Mouse (Mus musculus): Measurements from ENCODE around the gene Kcne2. TPM values are rescaled to one million over a fixed set of nuclear protein-coding genes. Genes with fewer than 3 reads are reported as not detected.

Kcne2 gene
- polyA plus RNA-seq, 1 experiment, result not detected

- TF ChIP-seq CTCF (conservative IDR thresholded peaks at IDR 0.05; ENCODE audit: insufficient read depth, insufficient read length, low read depth, low read length), result no peak
- no peak for TF ChIP-seq POLR2A (IDR thresholded peaks at IDR 0.05; ENCODE audit: low read depth, low read length)
- Histone ChIP-seq H3K36me3 (ENCODE audit: control insufficient read depth, insufficient read depth, low read length) (no peaks in the 10 kb centered on the region), H3K27me3 (replicated peaks; ENCODE audit: control insufficient read depth, insufficient read depth, low read length) (no peaks in the 10 kb centered on the region), H3K4me3 (ENCODE audit: insufficient read depth, low read depth, low read length) (no peak overlapping the region), H3K27ac (ENCODE audit: insufficient read depth, low read depth, low read length) (no peak overlapping the region), H3K4me1 (ENCODE audit: control insufficient read depth, insufficient read depth, low read length) (no peaks in the 10 kb centered on the region)
- WGBS, result 61% methylated on average over 12 of the region's 12 CpGs
- no peak for DNase-seq
These were observed 2.2 kb downstream of the Kcne2 start for GRCm38 (mm10) chr16:92294267-92294970.

GRCm38 (mm10) chr16:92295328-92295727, 3.1 kb downstream of the Kcne2 start:
- DNase-seq, result no peak
- no peak overlapping the region for H3K27ac ChIP-seq (ENCODE audit: insufficient read depth, low read depth, low read length)
- WGBS, result 71% methylated on average over 2 of the region's 2 CpGs
- no peak overlapping the region for H3K4me3 ChIP-seq (ENCODE audit: insufficient read depth, low read depth, low read length)
- H3K36me3 ChIP-seq (ENCODE audit: control insufficient read depth, insufficient read depth, low read length), result no peaks in the 10 kb centered on the region
- TF ChIP-seq CTCF (conservative IDR thresholded peaks at IDR 0.05; ENCODE audit: insufficient read depth, insufficient read length, low read depth, low read length), result no peak
- TF ChIP-seq POLR2A (IDR thresholded peaks at IDR 0.05; ENCODE audit: low read depth, low read length), result no peak
- H3K27me3 ChIP-seq (replicated peaks; ENCODE audit: control insufficient read depth, insufficient read depth, low read length), result no peaks in the 10 kb centered on the region
- H3K4me1 ChIP-seq (ENCODE audit: control insufficient read depth, insufficient read depth, low read length), result no peaks in the 10 kb centered on the region

GRCm38 (mm10) chr16:92300649-92301411, 8.6 kb downstream of the Kcne2 start, which contains the start of gene Smim11:
Gene Smim11, plus strand, starts transcription at chr16:92301286.
- no peaks in the 10 kb centered on the region for H3K36me3 ChIP-seq (ENCODE audit: control insufficient read depth, insufficient read depth, low read length)
- H3K4me1 ChIP-seq (ENCODE audit: control insufficient read depth, insufficient read depth, low read length), result peaks cover 14% of the 10 kb centered on the region; the same call in 1 of the 2 replicates
- TF ChIP-seq POLR2A (IDR thresholded peaks at IDR 0.05; ENCODE audit: low read depth, low read length), result peak; percentile 55
- no peak for TF ChIP-seq CTCF (conservative IDR thresholded peaks at IDR 0.05; ENCODE audit: insufficient read depth, insufficient read length, low read depth, low read length)
- peak within 1 kb of the TSS; percentile 81 for H3K4me3 ChIP-seq (ENCODE audit: insufficient read depth, low read depth, low read length)
- no peaks in the 10 kb centered on the region for H3K27me3 ChIP-seq (replicated peaks; ENCODE audit: control insufficient read depth, insufficient read depth, low read length)
- H3K27ac ChIP-seq (ENCODE audit: insufficient read depth, low read depth, low read length), result peak within 1 kb of the TSS; percentile 63; the same call in 1 of the 2 replicates
- 9% methylated on average over 32 of the region's 32 CpGs for WGBS
- peak; percentile 97 for DNase-seq

GRCm38 (mm10) chr16:92301412-92301806, 9.2 kb downstream of the Kcne2 start:
- under 1% methylated on average over 12 of the region's 12 CpGs for WGBS
- TF ChIP-seq CTCF (conservative IDR thresholded peaks at IDR 0.05; ENCODE audit: insufficient read depth, insufficient read length, low read depth, low read length) (no peak), POLR2A (IDR thresholded peaks at IDR 0.05; ENCODE audit: low read depth, low read length) (no peak)
- peak overlapping the region; percentile 33; the same call in 1 of the 2 replicates for H3K27ac ChIP-seq (ENCODE audit: insufficient read depth, low read depth, low read length)
- no peaks in the 10 kb centered on the region for H3K36me3 ChIP-seq (ENCODE audit: control insufficient read depth, insufficient read depth, low read length)
- H3K4me1 ChIP-seq (ENCODE audit: control insufficient read depth, insufficient read depth, low read length), result peaks cover 14% of the 10 kb centered on the region; the same call in 1 of the 2 replicates
- DNase-seq, result no peak
- no peaks in the 10 kb centered on the region for H3K27me3 ChIP-seq (replicated peaks; ENCODE audit: control insufficient read depth, insufficient read depth, low read length)
- H3K4me3 ChIP-seq (ENCODE audit: insufficient read depth, low read depth, low read length), result peak overlapping the region; percentile 81

GRCm38 (mm10) chr16:92301989-92302388, 9.8 kb downstream of the Kcne2 start:
- Histone ChIP-seq H3K4me3 (ENCODE audit: insufficient read depth, low read depth, low read length) (peak overlapping the region; percentile 81), H3K27me3 (replicated peaks; ENCODE audit: control insufficient read depth, insufficient read depth, low read length) (no peaks in the 10 kb centered on the region), H3K36me3 (ENCODE audit: control insufficient read depth, insufficient read depth, low read length) (no peaks in the 10 kb centered on the region), H3K4me1 (ENCODE audit: control insufficient read depth, insufficient read depth, low read length) (peaks cover 14% of the 10 kb centered on the region; the same call in 1 of the 2 replicates), H3K27ac (ENCODE audit: insufficient read depth, low read depth, low read length) (no peak overlapping the region)
- TF ChIP-seq CTCF (conservative IDR thresholded peaks at IDR 0.05; ENCODE audit: insufficient read depth, insufficient read length, low read depth, low read length) (no peak), POLR2A (IDR thresholded peaks at IDR 0.05; ENCODE audit: low read depth, low read length) (no peak)
- WGBS, result 31% methylated on average over 5 of the region's 5 CpGs
- no peak for DNase-seq

GRCm38 (mm10) chr16:92302506-92302905, 10.3 kb downstream of the Kcne2 start:
- no peaks in the 10 kb centered on the region for H3K27me3 ChIP-seq (replicated peaks; ENCODE audit: control insufficient read depth, insufficient read depth, low read length)
- H3K4me3 ChIP-seq (ENCODE audit: insufficient read depth, low read depth, low read length), result no peak overlapping the region
- no peaks in the 10 kb centered on the region for H3K36me3 ChIP-seq (ENCODE audit: control insufficient read depth, insufficient read depth, low read length)
- no peak for DNase-seq
- H3K4me1 ChIP-seq (ENCODE audit: control insufficient read depth, insufficient read depth, low read length), result peaks cover 14% of the 10 kb centered on the region; the same call in 1 of the 2 replicates
- 57% methylated on average over 5 of the region's 5 CpGs for WGBS
- TF ChIP-seq CTCF (conservative IDR thresholded peaks at IDR 0.05; ENCODE audit: insufficient read depth, insufficient read length, low read depth, low read length), result no peak
- TF ChIP-seq POLR2A (IDR thresholded peaks at IDR 0.05; ENCODE audit: low read depth, low read length), result no peak
- no peak overlapping the region for H3K27ac ChIP-seq (ENCODE audit: insufficient read depth, low read depth, low read length)

- Histone ChIP-seq H3K4me1 (ENCODE audit: control insufficient read depth, insufficient read depth, low read length) (peaks cover 12% of the 10 kb centered on the region; the same call in 1 of the 2 replicates), H3K4me3 (ENCODE audit: insufficient read depth, low read depth, low read length) (no peak overlapping the region), H3K36me3 (ENCODE audit: control insufficient read depth, insufficient read depth, low read length) (no peaks in the 10 kb centered on the region), H3K27me3 (replicated peaks; ENCODE audit: control insufficient read depth, insufficient read depth, low read length) (no peaks in the 10 kb centered on the region), H3K27ac (ENCODE audit: insufficient read depth, low read depth, low read length) (no peak overlapping the region)
- DNase-seq, result no peak
- 96% methylated on average over 2 of the region's 2 CpGs for WGBS
- no peak for TF ChIP-seq CTCF (conservative IDR thresholded peaks at IDR 0.05; ENCODE audit: insufficient read depth, insufficient read length, low read depth, low read length)
- TF ChIP-seq POLR2A (IDR thresholded peaks at IDR 0.05; ENCODE audit: low read depth, low read length), result no peak
These were observed 13.3 kb downstream of the Kcne2 start for GRCm38 (mm10) chr16:92305519-92305918.

Data from kidney, adult 2 months (tissue).